Mouse (Mus musculus): ENCODE measurements around the gene Psmd14. TPM values are rescaled to one million over a fixed set of nuclear protein-coding genes. Genes with fewer than 3 reads are reported as not detected.
A peak's percentile ranks its signal among the peaks of the same experiment; 100 is the strongest.

The Psmd14 gene
- polyA plus RNA-seq, 1 experiment = 54.5 TPM

DNA sequence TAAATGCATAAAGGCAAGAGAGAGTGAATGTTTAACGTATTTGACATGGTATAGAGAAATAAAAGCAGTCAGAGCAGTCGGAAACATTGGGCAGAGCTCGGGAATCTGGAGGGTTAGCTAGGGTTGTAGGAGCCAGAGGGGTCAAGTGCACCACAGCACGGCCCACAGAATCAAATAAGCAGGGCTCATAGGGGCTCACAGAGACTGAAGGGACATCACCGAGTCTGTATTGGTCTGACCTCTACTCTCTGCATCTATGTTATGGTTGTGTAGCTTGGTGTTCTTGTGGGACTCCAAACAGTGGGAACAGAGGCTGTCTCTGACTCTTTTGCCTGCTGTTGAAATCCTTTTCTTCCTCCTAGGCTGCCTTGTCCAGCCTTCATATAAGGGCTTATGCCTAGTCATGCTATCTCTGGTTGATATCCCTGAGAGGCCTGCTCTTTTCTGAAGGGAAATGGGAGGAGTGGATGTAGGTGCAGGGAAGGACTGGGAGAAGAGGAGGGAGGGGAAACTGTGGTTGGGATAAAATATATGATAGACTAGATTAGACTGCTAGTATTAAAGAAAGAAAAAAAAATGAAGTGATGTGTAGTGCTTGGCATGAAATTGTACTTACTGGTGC, 47.9 kb downstream of the Psmd14 start:
- no peak for DNase-seq (ENCODE audit: low spot score)

DNA sequence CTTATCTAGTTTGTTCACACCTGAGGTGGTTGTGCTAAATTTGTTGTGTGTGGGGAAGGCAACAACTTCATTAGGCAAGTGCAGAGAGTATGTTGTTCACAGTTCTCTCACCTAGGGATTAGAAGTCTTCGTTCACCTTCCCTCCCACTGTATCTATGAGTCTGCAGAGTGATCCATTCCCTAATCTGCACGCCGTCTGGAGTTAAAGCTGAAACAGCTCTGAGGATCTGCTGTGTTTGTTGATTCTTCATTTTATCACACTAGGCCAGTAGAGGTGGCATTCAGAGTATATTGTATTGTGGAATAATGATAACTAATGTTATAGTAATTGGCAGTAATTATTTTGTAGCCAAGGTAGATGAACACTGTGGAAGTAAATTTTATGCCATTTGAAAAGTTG, 48.5 kb downstream of the Psmd14 start:
- DNase-seq (ENCODE audit: low spot score) = no peak

DNA sequence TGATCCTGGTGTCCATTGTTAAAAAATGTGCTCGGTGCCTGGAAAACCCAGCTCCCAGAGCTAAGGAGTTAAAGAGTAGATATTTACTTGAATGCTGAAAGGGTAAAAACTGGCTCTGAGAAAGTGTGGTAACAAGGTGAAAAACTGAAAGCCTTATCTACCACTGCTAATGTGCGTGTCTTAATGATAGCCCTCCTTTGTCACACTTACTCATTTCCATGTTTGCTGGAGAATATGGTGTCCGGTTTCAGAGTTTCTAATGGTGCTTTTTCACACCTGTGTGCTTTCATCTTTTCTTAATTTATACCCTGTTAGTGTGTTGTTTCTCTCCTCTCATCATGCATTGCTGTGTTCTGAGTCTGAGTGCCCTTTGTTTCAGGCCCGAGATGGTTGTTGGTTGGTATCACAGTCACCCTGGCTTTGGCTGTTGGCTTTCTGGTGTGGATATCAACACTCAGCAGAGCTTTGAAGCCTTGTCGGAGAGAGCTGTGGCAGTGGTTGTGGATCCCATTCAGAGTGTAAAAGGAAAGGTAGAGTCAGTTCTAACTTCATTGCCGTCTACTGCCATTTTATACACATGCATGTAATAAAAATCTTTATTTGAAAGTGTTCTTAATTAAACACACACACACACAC, 53.1 kb downstream of the Psmd14 start:
- DNase-seq (ENCODE audit: low spot score) = no peak

DNA sequence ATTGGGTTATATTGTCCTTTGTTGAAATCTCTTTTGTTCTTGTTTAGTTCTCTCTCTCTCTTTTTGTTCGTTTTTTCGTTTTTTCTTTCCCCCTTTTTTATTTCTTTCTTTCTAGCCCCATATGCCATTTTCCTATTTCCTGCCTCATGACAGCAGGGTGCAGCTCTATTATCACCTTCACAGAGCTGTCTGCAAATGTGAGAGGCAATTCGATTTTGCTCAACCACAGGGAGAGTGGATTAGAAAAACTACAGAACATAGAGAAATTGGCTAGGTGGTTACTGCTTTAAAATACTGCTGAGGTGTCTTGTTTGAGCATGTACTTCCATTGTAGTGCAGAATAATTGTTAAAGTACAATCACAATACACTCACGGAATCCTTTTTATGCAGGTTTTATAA, 54.0 kb downstream of the Psmd14 start:
- no peak for DNase-seq (ENCODE audit: low spot score)

DNA sequence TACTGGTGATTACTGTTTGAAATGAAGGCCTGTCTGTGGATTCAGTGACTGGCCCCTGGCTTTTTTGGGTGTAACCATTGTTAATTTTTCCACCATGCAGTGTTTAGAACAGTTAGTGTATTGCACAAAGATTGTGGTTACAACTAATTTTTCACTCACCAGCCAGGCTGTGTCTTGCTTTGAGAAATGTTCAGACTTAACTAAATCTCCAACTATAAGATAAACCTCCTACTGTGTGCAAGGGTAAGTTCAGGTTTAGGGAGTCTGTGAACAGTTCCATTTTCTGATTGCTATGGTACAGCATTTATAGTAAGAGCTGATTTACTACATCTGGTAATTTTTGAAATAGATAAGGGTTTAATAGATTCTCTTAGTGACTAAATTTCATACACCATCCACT, 69.3 kb downstream of the Psmd14 start:
- no peak for DNase-seq (ENCODE audit: low spot score)

DNA sequence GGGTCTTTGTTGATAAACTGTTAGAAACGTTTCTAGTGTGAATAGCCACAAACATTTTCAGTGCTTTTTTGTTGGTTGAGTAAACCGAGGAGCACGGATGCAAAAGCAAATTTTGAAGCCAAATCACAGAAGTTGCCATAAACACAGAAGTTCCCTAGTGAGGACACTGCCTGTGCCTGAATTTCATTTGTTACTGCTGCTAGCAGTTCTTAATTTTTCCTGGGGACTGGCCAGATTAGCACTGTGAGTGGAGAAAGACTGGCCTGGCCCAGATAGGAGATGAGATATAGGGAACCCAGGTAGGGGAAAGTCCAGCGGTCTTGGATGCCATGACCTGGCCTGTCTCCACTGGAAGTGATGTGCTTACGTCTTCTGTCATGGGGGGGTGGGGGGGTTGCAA, 83.5 kb downstream of the Psmd14 start:
- DNase-seq (ENCODE audit: low spot score) = no peak

DNA sequence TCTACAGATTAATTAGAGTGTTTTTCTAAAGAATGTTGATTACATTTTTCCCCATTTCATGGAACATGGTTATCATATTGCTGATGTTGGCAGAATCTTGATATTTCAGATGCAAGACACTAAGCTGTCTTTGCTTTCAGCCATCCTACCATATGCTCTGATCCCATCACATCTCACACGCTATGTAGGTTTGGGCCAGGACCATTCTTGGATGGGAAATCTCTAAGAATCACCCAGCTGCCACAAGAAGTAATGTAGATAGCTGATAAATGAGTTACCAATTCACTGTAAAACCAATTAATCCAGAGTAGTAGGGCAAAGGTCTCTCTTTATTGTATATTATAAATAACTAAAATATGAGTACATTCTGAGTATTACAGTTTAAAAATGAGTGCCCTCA, 86.6 kb downstream of the Psmd14 start:
- DNase-seq (ENCODE audit: low spot score) = no peak

DNA sequence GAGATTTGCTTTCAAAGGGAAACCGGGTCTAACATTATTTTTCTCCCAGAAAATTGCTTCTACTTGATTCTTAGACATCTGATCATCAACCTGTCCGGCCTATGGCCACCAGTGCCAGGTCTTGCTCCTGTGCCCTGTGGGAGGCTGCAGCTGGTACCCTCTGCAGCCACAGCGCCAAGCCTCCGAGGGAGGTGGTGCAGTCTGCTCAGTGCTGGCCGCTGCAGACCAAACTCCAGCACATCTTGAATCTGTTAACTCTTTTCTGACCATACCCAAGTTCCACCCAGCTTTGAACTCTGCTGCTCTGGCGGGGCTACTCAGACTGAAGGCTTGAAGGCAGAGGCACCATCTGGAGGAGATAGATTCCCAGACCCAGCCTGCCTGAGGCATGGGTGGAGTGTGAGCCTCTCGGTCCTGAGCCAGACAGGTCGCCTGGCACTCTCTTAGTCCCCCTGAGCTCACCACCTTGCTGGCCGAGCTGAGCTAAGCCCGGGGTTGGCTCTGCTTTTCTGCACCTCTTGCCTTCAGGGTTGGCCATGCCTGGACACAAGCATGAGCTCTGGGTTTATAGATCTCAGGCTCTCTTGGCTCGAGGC, 91.3 kb downstream of the Psmd14 start, which contains the start of gene Tbr1:
Gene Tbr1 (plus strand): TSS at position 275 of the 596 bp plus-strand sequence.
- no peak for DNase-seq (ENCODE audit: low spot score)

DNA sequence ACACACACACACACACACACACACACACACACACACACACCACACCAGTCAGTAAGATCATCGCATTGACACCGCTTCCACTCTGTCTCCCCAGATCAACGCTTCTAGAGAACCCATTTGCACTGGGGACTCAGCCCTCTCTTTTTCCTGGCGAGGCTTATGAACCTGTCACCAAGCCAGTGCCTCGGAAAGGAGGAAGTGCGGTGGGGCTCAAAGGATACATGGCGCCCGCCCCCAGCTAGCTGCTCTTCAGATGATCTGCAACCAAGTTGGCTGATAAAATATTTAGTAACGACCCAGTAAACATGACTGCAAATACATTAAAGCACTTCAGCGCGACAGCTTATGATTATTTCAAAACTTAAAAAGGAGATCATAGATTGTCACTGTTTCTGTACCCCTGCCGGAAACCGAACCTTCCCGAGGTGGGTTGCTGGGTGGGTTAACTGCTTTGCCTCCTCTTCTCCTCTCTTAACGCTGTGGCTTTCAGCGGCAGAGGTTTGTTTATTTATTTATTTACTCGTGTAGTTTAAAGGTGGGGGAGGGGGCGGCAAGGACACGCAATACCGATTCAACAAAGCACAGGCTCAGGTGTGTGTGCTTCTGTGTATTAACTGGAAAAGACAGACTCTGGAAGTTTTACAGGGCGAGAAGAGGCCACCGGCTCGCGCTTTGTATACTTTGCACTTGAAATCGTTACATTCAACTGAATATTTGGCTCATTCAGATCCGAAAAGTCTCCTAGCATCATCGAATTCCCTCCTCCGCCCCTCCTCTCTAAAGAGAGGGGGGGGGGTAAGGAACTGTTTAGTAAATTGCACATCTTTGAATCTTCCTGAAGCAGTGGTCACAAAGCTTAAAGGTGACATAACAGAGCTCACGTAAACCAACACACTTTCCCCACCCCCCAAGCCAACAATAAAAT, 92.2 kb downstream of the Psmd14 start:
- DNase-seq (ENCODE audit: low spot score) = no peak

DNA sequence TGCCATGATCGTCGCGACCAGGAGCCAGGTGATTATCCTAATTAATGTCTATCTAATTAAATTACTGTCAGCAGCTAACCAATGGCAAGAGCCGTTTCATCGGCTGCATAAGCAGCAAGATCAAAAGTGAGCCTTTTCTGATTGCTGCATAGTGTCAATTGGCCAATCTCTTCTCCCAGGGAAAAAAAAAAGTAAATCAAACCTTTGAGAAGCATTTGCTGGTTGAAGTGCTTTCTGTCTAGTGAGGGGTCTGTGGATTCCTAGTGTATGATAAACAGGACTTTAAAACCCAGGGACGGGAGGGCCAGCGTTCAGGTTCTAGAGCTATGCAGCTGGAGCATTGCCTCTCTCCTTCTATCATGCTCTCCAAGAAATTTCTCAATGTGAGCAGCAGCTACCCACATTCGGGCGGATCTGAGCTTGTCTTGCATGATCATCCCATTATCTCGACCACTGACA, 92.9 kb downstream of the Psmd14 start:
- no peak for DNase-seq (ENCODE audit: low spot score)

DNA sequence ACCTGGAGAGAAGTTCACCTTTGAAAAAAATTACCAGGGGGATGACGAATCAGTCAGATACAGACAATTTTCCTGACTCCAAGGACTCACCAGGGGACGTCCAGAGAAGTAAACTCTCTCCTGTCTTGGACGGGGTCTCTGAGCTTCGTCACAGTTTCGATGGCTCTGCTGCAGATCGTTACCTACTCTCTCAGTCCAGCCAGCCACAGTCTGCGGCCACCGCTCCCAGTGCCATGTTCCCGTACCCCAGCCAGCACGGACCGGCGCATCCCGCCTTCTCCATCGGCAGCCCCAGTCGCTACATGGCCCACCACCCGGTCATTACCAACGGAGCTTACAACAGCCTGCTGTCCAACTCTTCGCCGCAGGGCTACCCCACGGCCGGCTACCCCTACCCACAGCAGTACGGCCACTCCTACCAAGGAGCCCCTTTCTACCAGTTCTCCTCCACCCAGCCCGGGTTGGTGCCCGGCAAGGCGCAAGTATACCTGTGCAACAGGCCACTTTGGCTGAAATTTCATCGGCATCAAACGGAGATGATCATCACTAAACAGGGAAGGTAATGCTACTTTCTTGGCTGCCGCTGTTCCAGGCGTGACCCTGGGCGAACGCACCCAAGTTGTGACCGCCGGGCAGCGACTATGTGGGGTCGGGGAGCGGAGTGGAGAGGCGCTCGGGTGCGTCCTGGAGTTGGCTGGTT, 93.5 kb downstream of the Psmd14 start:
- peak; percentile 24 for DNase-seq (ENCODE audit: low spot score)

DNA sequence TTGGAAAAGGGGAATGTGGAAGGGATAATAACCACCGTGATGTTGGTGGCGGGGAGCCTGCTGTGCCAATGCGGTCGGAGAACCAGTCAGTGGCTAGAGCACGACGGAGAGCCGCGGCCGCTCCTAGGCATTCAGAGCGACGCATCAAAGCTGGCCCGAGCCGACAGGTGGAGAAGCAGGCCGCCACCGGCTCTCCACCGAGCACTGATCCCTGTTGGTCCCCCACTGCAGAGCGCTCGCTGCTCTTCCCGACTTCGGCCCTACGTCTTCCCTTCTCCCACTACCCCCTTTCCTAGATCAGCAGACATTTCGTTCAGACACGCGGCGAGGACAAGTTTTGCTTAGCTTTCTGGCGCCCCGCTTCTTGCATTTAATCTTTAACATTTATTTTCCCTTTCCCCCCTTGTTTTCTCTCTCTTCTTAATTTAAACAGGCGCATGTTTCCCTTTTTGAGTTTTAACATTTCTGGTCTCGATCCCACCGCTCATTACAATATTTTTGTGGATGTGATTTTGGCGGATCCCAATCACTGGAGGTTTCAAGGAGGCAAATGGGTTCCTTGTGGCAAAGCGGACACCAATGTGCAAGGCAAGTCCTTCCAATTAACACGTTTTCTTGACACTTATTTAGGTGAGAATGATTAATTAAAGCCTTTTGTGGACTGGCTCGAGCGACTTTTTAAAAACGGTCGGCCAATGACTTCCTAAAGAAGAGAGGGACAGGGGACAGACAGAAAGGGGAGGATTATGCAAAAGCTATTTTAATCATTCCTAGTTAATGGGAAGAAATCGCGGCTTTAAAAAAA, 94.2 kb downstream of the Psmd14 start:
- no peak for DNase-seq (ENCODE audit: low spot score)

DNA sequence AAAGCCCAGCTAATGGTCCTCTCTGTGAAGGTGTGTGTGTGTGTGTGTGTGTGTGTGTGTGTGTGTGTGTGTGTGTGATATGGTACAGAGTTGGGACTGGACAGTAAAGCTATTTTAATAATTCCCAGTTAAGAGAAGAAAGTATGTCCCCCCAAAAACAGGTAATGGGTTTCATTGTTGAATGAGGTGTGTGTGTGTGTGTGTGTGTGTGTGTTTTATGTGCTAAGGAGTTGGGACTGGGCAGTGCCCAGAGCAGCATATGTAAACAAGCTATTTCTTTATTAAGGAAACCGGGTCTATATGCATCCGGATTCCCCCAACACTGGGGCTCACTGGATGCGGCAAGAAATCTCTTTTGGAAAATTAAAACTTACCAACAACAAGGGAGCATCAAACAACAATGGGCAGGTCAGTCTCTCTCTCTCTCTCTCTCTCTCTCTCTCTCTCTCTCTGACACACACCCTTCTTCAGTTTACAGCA, 94.9 kb downstream of the Psmd14 start:
- no peak for DNase-seq (ENCODE audit: low spot score)

DNA sequence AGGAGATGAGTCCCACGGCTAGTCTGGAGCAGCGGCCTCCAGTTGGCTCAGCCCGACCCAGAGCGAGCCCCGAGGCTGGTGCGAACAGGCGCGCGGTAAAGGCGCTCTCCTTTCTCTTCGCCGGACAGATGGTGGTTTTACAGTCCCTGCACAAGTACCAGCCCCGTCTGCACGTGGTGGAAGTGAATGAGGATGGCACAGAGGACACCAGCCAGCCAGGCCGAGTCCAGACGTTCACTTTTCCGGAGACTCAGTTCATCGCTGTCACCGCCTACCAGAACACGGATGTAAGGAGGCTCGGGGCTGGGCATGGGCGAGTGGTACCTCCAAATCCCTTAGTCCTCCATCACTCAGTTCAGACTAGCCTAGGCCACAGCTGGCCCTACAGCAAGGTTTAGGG, 95.7 kb downstream of the Psmd14 start:
- no peak for DNase-seq (ENCODE audit: low spot score)

DNA sequence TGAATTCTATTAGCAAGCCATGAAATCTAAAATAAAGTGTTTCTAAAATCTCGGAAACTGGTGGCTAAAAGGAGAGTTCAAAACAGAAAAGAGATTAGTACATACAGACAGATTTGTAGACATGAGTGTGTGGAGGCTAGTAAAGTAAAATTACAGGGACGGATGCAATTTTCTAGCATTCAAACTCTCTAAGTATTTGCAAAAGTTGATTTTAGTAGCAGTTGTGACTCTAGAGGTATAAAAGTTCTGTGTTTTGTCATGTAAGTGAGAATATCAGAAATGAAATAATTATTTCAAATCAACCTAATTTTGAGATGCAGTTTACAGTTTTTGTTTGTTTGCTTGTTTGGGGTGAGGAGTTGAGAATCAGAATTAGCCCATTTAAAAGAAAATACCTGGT, 96.3 kb downstream of the Psmd14 start:
- DNase-seq (ENCODE audit: low spot score) = no peak

DNA sequence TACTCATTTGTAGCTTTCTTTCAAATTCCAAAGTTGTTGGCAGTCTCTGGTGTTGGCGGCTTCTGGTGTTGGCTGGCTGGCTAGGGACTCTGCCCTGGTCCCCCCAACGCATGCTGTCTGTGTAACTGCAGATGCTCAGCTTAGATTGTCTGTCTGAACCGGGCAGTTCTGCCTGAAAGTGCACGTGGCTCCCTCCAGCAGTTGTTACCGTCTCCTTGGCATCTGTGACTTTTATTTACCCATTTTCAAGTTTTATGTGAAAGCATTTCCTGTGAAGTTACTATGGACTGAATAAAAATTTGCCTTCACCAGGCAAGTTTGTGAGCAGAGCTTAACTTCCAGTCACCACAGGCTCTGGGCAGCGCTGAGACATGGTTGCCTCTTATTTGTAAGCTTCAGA, 97.3 kb downstream of the Psmd14 start:
- no peak for DNase-seq (ENCODE audit: low spot score)

DNA sequence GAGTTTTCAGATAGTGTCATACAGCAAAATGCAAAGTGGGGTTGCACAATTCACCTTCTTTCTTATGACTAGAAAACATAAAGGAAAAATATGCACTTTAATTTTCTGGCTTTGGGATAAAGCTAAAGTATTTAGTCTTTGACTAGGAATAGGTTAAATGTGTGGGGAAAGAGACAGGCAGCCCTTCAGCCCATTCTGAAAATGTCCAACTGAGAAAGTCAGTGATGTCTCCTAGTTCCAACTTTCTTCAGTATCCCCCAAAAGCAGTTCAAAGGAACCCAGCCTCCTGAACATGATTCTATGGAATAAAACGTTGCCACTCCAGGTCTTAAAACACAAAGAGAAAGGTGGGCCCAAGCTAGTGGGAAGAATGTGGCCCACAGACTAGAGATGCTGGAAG, 97.9 kb downstream of the Psmd14 start:
- no peak for DNase-seq (ENCODE audit: low spot score)

DNA sequence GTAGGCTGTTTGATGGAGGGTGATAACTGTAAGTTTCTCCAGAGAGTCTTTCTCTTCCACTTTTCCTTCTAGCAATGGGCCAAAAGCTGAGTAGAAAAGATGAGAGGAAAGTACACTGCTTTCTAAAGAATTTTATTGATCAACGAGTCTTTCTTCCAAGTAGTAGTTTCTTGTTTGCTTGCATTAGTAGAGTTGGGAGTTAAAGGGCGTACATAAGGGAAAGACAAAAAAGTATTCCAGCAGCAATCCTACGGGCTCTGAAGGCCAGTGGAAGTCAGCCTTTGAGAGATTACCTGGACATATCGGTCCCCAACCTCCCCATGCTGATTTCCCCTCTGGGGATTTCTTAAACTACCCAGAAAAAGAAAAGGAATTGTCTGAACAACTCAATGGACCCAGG, 99.3 kb downstream of the Psmd14 start:
- no peak for DNase-seq (ENCODE audit: low spot score)

DNA sequence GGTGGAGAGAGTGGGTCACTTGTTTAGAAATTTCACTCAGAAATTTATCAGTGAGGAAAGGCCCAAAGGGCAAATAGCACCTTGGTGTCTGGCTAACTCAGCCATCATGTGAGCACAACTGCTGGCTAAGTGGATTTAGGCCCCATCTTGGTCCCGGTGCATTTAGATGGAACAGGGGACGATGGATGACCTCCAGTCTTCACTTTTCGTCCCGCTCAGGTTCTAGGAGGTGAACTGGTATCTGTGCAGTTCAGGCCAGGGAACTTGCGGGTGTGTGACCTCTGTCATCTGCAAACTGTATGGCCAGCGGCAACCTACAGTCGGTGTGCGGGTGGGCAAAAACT, 99.6 kb downstream of the Psmd14 start:
- DNase-seq (ENCODE audit: low spot score) = no peak

DNA sequence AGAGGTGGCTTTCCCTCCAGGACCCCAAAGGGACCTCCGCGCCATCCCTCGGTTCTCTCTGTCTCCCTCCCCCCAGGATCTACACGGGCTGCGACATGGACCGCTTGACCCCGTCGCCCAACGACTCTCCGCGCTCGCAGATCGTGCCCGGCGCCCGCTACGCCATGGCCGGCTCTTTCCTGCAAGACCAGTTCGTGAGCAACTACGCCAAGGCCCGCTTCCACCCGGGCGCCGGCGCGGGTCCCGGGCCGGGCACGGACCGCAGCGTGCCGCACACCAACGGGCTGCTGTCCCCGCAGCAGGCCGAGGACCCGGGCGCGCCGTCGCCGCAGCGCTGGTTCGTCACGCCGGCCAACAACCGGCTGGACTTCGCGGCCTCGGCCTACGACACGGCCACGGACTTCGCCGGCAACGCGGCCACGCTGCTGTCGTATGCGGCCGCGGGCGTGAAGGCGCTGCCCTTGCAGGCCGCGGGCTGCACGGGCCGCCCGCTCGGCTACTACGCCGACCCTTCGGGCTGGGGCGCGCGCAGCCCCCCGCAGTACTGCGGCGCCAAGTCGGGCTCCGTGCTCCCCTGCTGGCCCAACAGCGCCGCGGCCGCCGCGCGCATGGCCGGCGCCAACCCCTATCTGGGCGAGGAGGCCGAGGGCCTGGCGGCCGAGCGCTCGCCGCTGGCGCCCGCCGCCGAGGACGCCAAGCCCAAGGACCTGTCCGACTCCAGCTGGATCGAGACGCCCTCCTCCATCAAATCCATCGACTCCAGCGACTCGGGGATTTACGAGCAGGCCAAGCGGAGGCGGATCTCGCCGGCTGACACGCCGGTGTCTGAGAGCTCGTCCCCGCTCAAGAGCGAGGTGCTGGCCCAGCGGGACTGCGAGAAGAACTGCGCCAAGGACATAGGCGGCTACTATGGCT, 100.3 kb downstream of the Psmd14 start:
- peak; percentile 41 for DNase-seq (ENCODE audit: low spot score)
